Mouse (Mus musculus) G1E (cell line): ENCODE measurements around the gene Arhgap10.

Source experiments
- CTCF ChIP-seq: IDR thresholded peaks from 2 replicates; pipeline ENCODE4 v1.5.1; 2012; ENCODE audit warnings: low read depth, low read length, inconsistent platforms, mixed read lengths
- GATA1 ChIP-seq: IDR thresholded peaks from 2 replicates; pipeline ENCODE4 v1.6.1; 2012; ENCODE audit warnings: borderline replicate concordance, low read length, inconsistent platforms, mixed read lengths
- GATA2 ChIP-seq: IDR thresholded peaks from 2 replicates; pipeline ENCODE4 v1.6.1; 2012; ENCODE audit warnings: low read depth, low read length, inconsistent platforms, borderline replicate concordance
- POLR2AphosphoS5 ChIP-seq: IDR thresholded peaks from 2 replicates; pipeline ENCODE4 v1.6.1; 2012; ENCODE audit warnings: low read depth, low read length, inconsistent platforms; ENCODE audit not compliant: insufficient replicate concordance
- TAL1 ChIP-seq: conservative IDR thresholded peaks from 2 replicates; pipeline ENCODE4 v1.6.1; 2012; ENCODE audit warnings: low read depth, low read length, inconsistent platforms, mixed read lengths

- TF ChIP-seq CTCF, result no peak
- TF ChIP-seq TAL1, result no peak
- TF ChIP-seq GATA1, result no peak
- TF ChIP-seq GATA2, result no peak
- TF ChIP-seq POLR2AphosphoS5, result no peak
These were observed 289.1 kb downstream of the Arhgap10 start for GRCm38 (mm10) chr8:77228688-77229087.
